ENCODE assay signal across 8 mouse cellular contexts in genomic region chr10:80344131-80344661, GRCm38 (mm10). TPM values are rescaled to one million over a fixed set of nuclear protein-coding genes. Genes with fewer than 3 reads are reported as not detected.
DNase-seq lines count a peak whose midpoint lies in the region; ATAC-seq and TF ChIP-seq lines count a peak whose summit lies in the region.

No protein-coding gene starts in this region.

- TF ChIP-seq POLR2A in heart, adult 2 months (IDR thresholded peaks at IDR 0.05; ENCODE audit: insufficient read depth, low read depth, low read length), result 0 out of 2 replicates have a peak, but pooled peaks have one; percentile 33

- ATAC-seq in heart, embryonic 16.5 days (replicated peaks; ENCODE audit: extremely low read depth, insufficient read depth, low FRiP score), result no peak

- no peak for TF ChIP-seq CTCF in heart, adult 2 months (IDR thresholded peaks at IDR 0.05)

- intact Hi-C loops in heart, adult 2 months (cut with DNase I), result no loop called here

- H3K4me1 ChIP-seq in heart, adult 2 months (ENCODE audit: control insufficient read depth, insufficient read depth, low read length), result peaks cover 15% of the 10 kb centered on the region
- H3K4me1 ChIP-seq in heart, embryonic 16.5 days (ENCODE audit: control insufficient read depth, insufficient read depth, low read length), result peaks cover 38% of the 10 kb centered on the region

- no peak overlapping the region for H3K4me3 ChIP-seq in heart, adult 2 months
- H3K4me3 ChIP-seq in heart, embryonic 16.5 days (ENCODE audit: low read length), result no peak overlapping the region

- H3K27ac ChIP-seq in heart, adult 2 months, result peak overlapping the region; percentile 77
- H3K27ac ChIP-seq in heart, embryonic 16.5 days (ENCODE audit: low read length), result peak overlapping the region; percentile 32; the same call in 1 of the 2 replicates

- DNase-seq in heart, adult 2 months, result peak; percentile 53 to 71
- DNase-seq in heart, postnatal 4 days, result no peak
- peak; percentile 65 for DNase-seq in ZHBTc4 (ENCODE audit: low read depth, low spot score)
- peak; percentile 38 for DNase-seq in lung, postnatal 14 days
- DNase-seq in cerebellum, postnatal 14 days, result no peak
- DNase-seq in thymus, adult 18-20 months, result no peak
- no peak for DNase-seq in thymus, postnatal 4 days

- H3K4me2 ChIP-seq in heart, embryonic 16.5 days (ENCODE audit: low read depth, low read length), result no peak overlapping the region

- H3K79me2 ChIP-seq in heart, adult 2 months (replicated peaks; ENCODE audit: control insufficient read depth, insufficient read depth, low read length), result no peaks in the 10 kb centered on the region

- H3K9ac ChIP-seq in heart, adult 2 months (ENCODE audit: low read depth, low read length), result 0 out of 2 replicates have a peak overlapping the region, but pooled peaks have one; percentile 20
- no peak overlapping the region for H3K9ac ChIP-seq in heart, embryonic 16.5 days (ENCODE audit: low read length)

- peaks cover 3% of the 10 kb centered on the region; the same call in 1 of the 2 replicates for H3K36me3 ChIP-seq in heart, adult 2 months (ENCODE audit: control insufficient read depth, insufficient read depth, low read length)
- no peaks in the 10 kb centered on the region for H3K36me3 ChIP-seq in heart, embryonic 16.5 days (ENCODE audit: control insufficient read depth, insufficient read depth)

- H3K27me3 ChIP-seq in heart, adult 2 months (ENCODE audit: control insufficient read depth, insufficient read depth, low read length), result peaks cover 6% of the 10 kb centered on the region; the same call in 1 of the 2 replicates
- peaks cover 69% of the 10 kb centered on the region for H3K27me3 ChIP-seq in heart, embryonic 16.5 days (ENCODE audit: control insufficient read depth, insufficient read depth, low read length)

- no peak for TF ChIP-seq EP300 in heart, adult 2 months (IDR thresholded peaks at IDR 0.05; ENCODE audit: insufficient read depth, low read depth, low read length)

- 18% methylated on average over 9 of the region's 9 CpGs for WGBS in heart, adult 2 months
- 22% methylated on average over 9 of the region's 9 CpGs for whole genome bisulfite sequencing in heart, embryonic 16.5 days

- no peaks in the 10 kb centered on the region for H3K9me3 ChIP-seq in heart, embryonic 16.5 days (replicated peaks; ENCODE audit: control insufficient read depth, low read length)

RNA-seq across cellular contexts. Expression of gene Adamtsl5, which starts 4.0 kb away (rescaled TPM):
- 10 to 100 TPM; 71.9 to 84.5 TPM for total RNA-seq in heart, adult 2 months (2021)
- 80.9 and 85.2 TPM in 2 replicates for polyA plus RNA-seq in heart, adult 2 months (2012; rRNA removed)
- 10 to 100 TPM; 32.8 to 34.2 TPM for total RNA-seq in heart, postnatal 4 days (2021)
- 15.5 and 16.0 TPM in 2 replicates for polyA plus RNA-seq in heart, embryonic 16.5 days (2015; fragmentation: Nextera tagmentation; extraction: Ambion mirVana)

RNA-seq across cellular contexts. Expression of gene Plk5, which starts 12.1 kb away (rescaled TPM):
- under 1 TPM; 0.50 to 0.63 TPM for total RNA-seq in heart, adult 2 months (2021)
- polyA plus RNA-seq in heart, adult 2 months (2012; rRNA removed), result 2.0 and 2.7 TPM in 2 replicates
- total RNA-seq in heart, postnatal 4 days (2021), result not detected
- 0.07 and 0.14 TPM in 2 replicates for polyA plus RNA-seq in heart, embryonic 16.5 days (2015; fragmentation: Nextera tagmentation; extraction: Ambion mirVana)

RNA-seq across cellular contexts. Expression of gene Reep6, which starts 14.4 kb away (rescaled TPM):
- 1 to 10 TPM; 2.8 to 3.6 TPM for total RNA-seq in heart, adult 2 months (2021)
- 2.9 and 4.1 TPM in 2 replicates for polyA plus RNA-seq in heart, adult 2 months (2012; rRNA removed)
- total RNA-seq in heart, postnatal 4 days (2021), result 1 to 10 TPM; 1.6 to 1.8 TPM
- 1.8 and 2.6 TPM in 2 replicates for polyA plus RNA-seq in heart, embryonic 16.5 days (2015; fragmentation: Nextera tagmentation; extraction: Ambion mirVana)

RNA-seq across cellular contexts. Expression of gene Pcsk4, which starts 14.9 kb away (rescaled TPM):
- total RNA-seq in heart, adult 2 months (2021), result 1 to 10 TPM; 1.4 to 1.8 TPM
- polyA plus RNA-seq in heart, adult 2 months (2012; rRNA removed), result 4.5 and 4.9 TPM in 2 replicates
- 1 to 10 TPM; 1.3 to 2.0 TPM for total RNA-seq in heart, postnatal 4 days (2021)
- polyA plus RNA-seq in heart, embryonic 16.5 days (2015; fragmentation: Nextera tagmentation; extraction: Ambion mirVana), result 1.6 and 1.9 TPM in 2 replicates

RNA-seq across cellular contexts. Expression of gene 2310011J03Rik, which starts 23.9 kb away (rescaled TPM):
- total RNA-seq in heart, adult 2 months (2021), result 10 to 100 TPM; 13.3 to 14.5 TPM
- polyA plus RNA-seq in heart, adult 2 months (2012; rRNA removed), result 27.3 and 28.9 TPM in 2 replicates
- total RNA-seq in heart, postnatal 4 days (2021), result 10 to 100 TPM; 16.9 TPM
- 33.5 and 35.8 TPM in 2 replicates for polyA plus RNA-seq in heart, embryonic 16.5 days (2015; fragmentation: Nextera tagmentation; extraction: Ambion mirVana)

Comparison
In these comparisons a context has a peak if more than half of its experiments do, and no peak if none do; other contexts are left out.
1. DNase-seq: peak in heart, adult 2 months (2 of 2), ZHBTc4 (single experiment) and lung, postnatal 14 days (single experiment); none in heart, postnatal 4 days (single experiment), cerebellum, postnatal 14 days (0 of 2), thymus, adult 18-20 months (0 of 2) and thymus, postnatal 4 days (single experiment).